Mouse (Mus musculus) adipocyte (in vitro differentiated cells): Measurements from ENCODE around the gene Ankrd10.
"Not testable (repeated sequence)": the region's sequence is repeated elsewhere in the genome, so short reads cannot be mapped to it uniquely, and the experiment has no call there.

Experiments used
- DNase-seq: peaks from one replicate; pipeline ENCODE4 v3.0.0-alpha.2; 2016; ENCODE audit warnings: low spot score

Gene Ankrd10

GRCm38 (mm10) chr8:11614126-11614835, 21.3 kb downstream of the Ankrd10 start:
- DNase-seq: no peak

- DNase-seq: no peak
Observed at GRCm38 (mm10) chr8:11608848-11609247, 26.7 kb downstream of the Ankrd10 start.

- DNase-seq: peak; percentile 79
Observed at GRCm38 (mm10) chr8:11602006-11602680, 33.4 kb downstream of the Ankrd10 start.

- DNase-seq: peak; percentile 54
Observed at GRCm38 (mm10) chr8:11600301-11600951, 35.1 kb downstream of the Ankrd10 start.

GRCm38 (mm10) chr8:11593222-11593884, 42.2 kb downstream of the Ankrd10 start:
- no peak for DNase-seq

GRCm38 (mm10) chr8:11592296-11592695, 43.3 kb downstream of the Ankrd10 start:
- DNase-seq: no peak

- no peak for DNase-seq
Observed at GRCm38 (mm10) chr8:11591837-11592236, 43.7 kb downstream of the Ankrd10 start.

GRCm38 (mm10) chr8:11586374-11586745, 49.2 kb downstream of the Ankrd10 start:
- DNase-seq: no peak

GRCm38 (mm10) chr8:11585513-11586373, 49.8 kb downstream of the Ankrd10 start:
- DNase-seq: no peak

GRCm38 (mm10) chr8:11575604-11576384, 59.8 kb downstream of the Ankrd10 start:
- no peak for DNase-seq

GRCm38 (mm10) chr8:11574911-11575603, 60.5 kb downstream of the Ankrd10 start:
- no peak for DNase-seq

- DNase-seq: no peak
Observed at GRCm38 (mm10) chr8:11572428-11572827, 63.1 kb downstream of the Ankrd10 start.

- DNase-seq: no peak
Observed at GRCm38 (mm10) chr8:11571950-11572349, 63.6 kb downstream of the Ankrd10 start.

GRCm38 (mm10) chr8:11570742-11571141, 64.8 kb downstream of the Ankrd10 start:
- no peak for DNase-seq

GRCm38 (mm10) chr8:11569260-11570097, 66.1 kb downstream of the Ankrd10 start:
- DNase-seq: no peak

GRCm38 (mm10) chr8:11568193-11568592, 67.4 kb downstream of the Ankrd10 start:
- not testable (repeated sequence) for DNase-seq

- no peak for DNase-seq
Observed at GRCm38 (mm10) chr8:11564721-11565120, 70.8 kb downstream of the Ankrd10 start.

- no peak for DNase-seq
Observed at GRCm38 (mm10) chr8:11564236-11564635, 71.3 kb downstream of the Ankrd10 start.
